Mouse (Mus musculus): ENCODE results near the gene Top3a. TPM values are rescaled to one million over a fixed set of nuclear protein-coding genes. Genes with fewer than 3 reads are reported as not detected.

The Top3a gene
- 4.1 TPM for polyA plus RNA-seq (2014; fragmentation: Illumina TruSeq; extraction: RNeasy Lipid Tissue Mini Kit (QIAGEN cat#74804); ENCODE audit: low read depth, low replicate concordance)

GRCm38 (mm10) chr11:60776829-60777740, at the start of gene Top3a, which contains the start of gene Smcr8:
Top3a (minus strand) TSS chr11:60777365.
Smcr8 (plus strand) TSS chr11:60777524.

GRCm38 (mm10) chr11:60811618-60812017, 34.5 kb upstream of the Top3a start, which contains the start of gene Shmt1:
Shmt1 (minus strand) TSS chr11:60811718.

GRCm38 (mm10) chr11:60728260-60728761, 48.9 kb downstream of the Top3a start, which contains the start of gene Mief2:
Mief2 (plus strand) TSS chr11:60728398.

GRCm38 (mm10) chr11:60726601-60727391, 50.4 kb downstream of the Top3a start, which contains the start of gene Flii:
Flii (minus strand) TSS chr11:60727263.

GRCm38 (mm10) chr11:60699524-60700075, 77.6 kb downstream of the Top3a start, which contains the start of gene Llgl1:
Llgl1 (plus strand) TSS chr11:60699723.

Other genes with a start within 250 kb of the Top3a start
- 48.5 TPM for gene Alkbh5, start 241.0 kb downstream of the Top3a start, polyA plus RNA-seq (2014; fragmentation: Illumina TruSeq; extraction: RNeasy Lipid Tissue Mini Kit (QIAGEN cat#74804); ENCODE audit: low read depth, low replicate concordance)
- 11.0 TPM for gene Llgl1, start 77.6 kb downstream of the Top3a start, polyA plus RNA-seq (2014; fragmentation: Illumina TruSeq; extraction: RNeasy Lipid Tissue Mini Kit (QIAGEN cat#74804); ENCODE audit: low read depth, low replicate concordance)
- gene Flii, start 50.1 kb downstream of the Top3a start, polyA plus RNA-seq (2014; fragmentation: Illumina TruSeq; extraction: RNeasy Lipid Tissue Mini Kit (QIAGEN cat#74804); ENCODE audit: low read depth, low replicate concordance), result 100 TPM
- 33.0 TPM for gene Mief2, start 49.0 kb downstream of the Top3a start, polyA plus RNA-seq (2014; fragmentation: Illumina TruSeq; extraction: RNeasy Lipid Tissue Mini Kit (QIAGEN cat#74804); ENCODE audit: low read depth, low replicate concordance)
- 11.4 TPM for gene Smcr8, start 159 bp upstream of the Top3a start, polyA plus RNA-seq (2014; fragmentation: Illumina TruSeq; extraction: RNeasy Lipid Tissue Mini Kit (QIAGEN cat#74804); ENCODE audit: low read depth, low replicate concordance)
- gene Shmt1, start 34.4 kb upstream of the Top3a start, polyA plus RNA-seq (2014; fragmentation: Illumina TruSeq; extraction: RNeasy Lipid Tissue Mini Kit (QIAGEN cat#74804); ENCODE audit: low read depth, low replicate concordance), result 6.6 TPM
- gene Dhrs7b, start 53.3 kb upstream of the Top3a start, polyA plus RNA-seq (2014; fragmentation: Illumina TruSeq; extraction: RNeasy Lipid Tissue Mini Kit (QIAGEN cat#74804); ENCODE audit: low read depth, low replicate concordance), result 19.7 TPM
- 37.8 TPM for gene Tmem11, start 101.9 kb upstream of the Top3a start, polyA plus RNA-seq (2014; fragmentation: Illumina TruSeq; extraction: RNeasy Lipid Tissue Mini Kit (QIAGEN cat#74804); ENCODE audit: low read depth, low replicate concordance)
- 9.7 TPM for gene Natd1, start 137.4 kb upstream of the Top3a start, polyA plus RNA-seq (2014; fragmentation: Illumina TruSeq; extraction: RNeasy Lipid Tissue Mini Kit (QIAGEN cat#74804); ENCODE audit: low read depth, low replicate concordance)
- gene Map2k3, start 154.7 kb upstream of the Top3a start, polyA plus RNA-seq (2014; fragmentation: Illumina TruSeq; extraction: RNeasy Lipid Tissue Mini Kit (QIAGEN cat#74804); ENCODE audit: low read depth, low replicate concordance), result 77.8 TPM
- 21.0 TPM for gene Kcnj12, start 245.2 kb upstream of the Top3a start, polyA plus RNA-seq (2014; fragmentation: Illumina TruSeq; extraction: RNeasy Lipid Tissue Mini Kit (QIAGEN cat#74804); ENCODE audit: low read depth, low replicate concordance)

All from heart, adult 10 weeks (tissue).